Mouse (Mus musculus) ES-Bruce4 (cell line): ENCODE data around the gene C4bp. TPM values are rescaled to one million over a fixed set of nuclear protein-coding genes. Genes with fewer than 3 reads are reported as not detected.

Experiments used
- H3K27ac ChIP-seq: 2 replicates; pipeline ENCODE4 v1.5.1; 2012; ENCODE audit warnings: low read length, inconsistent platforms; ENCODE audit not compliant: insufficient read depth
- H3K27me3 ChIP-seq: 2 replicates; pipeline ENCODE4 v1.6.1; 2012; ENCODE audit warnings: mild to moderate bottlenecking, low read length, inconsistent platforms; ENCODE audit not compliant: control insufficient read depth, poor library complexity, insufficient read depth, severe bottlenecking
- H3K36me3 ChIP-seq: 2 replicates; pipeline ENCODE4 v1.6.1; 2012; ENCODE audit warnings: inconsistent platforms, mild to moderate bottlenecking, low read length, moderate library complexity; ENCODE audit not compliant: control insufficient read depth, poor library complexity, insufficient read depth, severe bottlenecking
- H3K4me1 ChIP-seq: one replicate; pipeline ENCODE4 v1.8.1; 2011; ENCODE audit warnings: low read length; ENCODE audit not compliant: control insufficient read depth, insufficient read depth
- H3K4me3 ChIP-seq: 2 replicates; pipeline ENCODE4 v1.5.1; 2011; ENCODE audit warnings: low read depth, mild to moderate bottlenecking, low read length
- H3K9ac ChIP-seq: 2 replicates; pipeline ENCODE4 v1.6.1; 2012; ENCODE audit warnings: low read depth, mild to moderate bottlenecking, inconsistent platforms; ENCODE audit not compliant: poor library complexity, severe bottlenecking
- H3K9me3 ChIP-seq: replicated peaks from 2 replicates; pipeline ENCODE4 v1.6.1; 2012; ENCODE audit warnings: mild to moderate bottlenecking, low read length, inconsistent platforms; ENCODE audit not compliant: control insufficient read depth, poor library complexity, insufficient read depth, severe bottlenecking
- CTCF ChIP-seq: IDR thresholded peaks from one replicate; pipeline ENCODE4 v1.8.1; 2011; ENCODE audit warnings: low read depth, low read length
- EP300 ChIP-seq: IDR thresholded peaks from 2 replicates; pipeline ENCODE4 v1.6.1; 2011; ENCODE audit warnings: low read depth, low read length; ENCODE audit not compliant: insufficient read depth
- POLR2A ChIP-seq: IDR thresholded peaks from one replicate; pipeline ENCODE4 v1.8.1; 2011; ENCODE audit warnings: low read length; ENCODE audit not compliant: insufficient read depth
- polyA plus RNA-seq: library from polyadenylated mRNA; stranded (reverse); fragments of >200 nt; gene quantifications from 2 replicates; pipeline ENCODE4 v1.2.4, GENCODE M21; 2011; ENCODE audit warnings: low read depth; ENCODE audit not compliant: missing spikeins, insufficient read depth, insufficient read length

Gene C4bp
- polyA plus RNA-seq, 1 experiment, result not detected

- H3K9me3 ChIP-seq, result no peaks in the 10 kb centered on the region
- no peaks in the 10 kb centered on the region for H3K36me3 ChIP-seq
- no peak overlapping the region for H3K9ac ChIP-seq
- no peak overlapping the region for H3K4me3 ChIP-seq
- no peaks in the 10 kb centered on the region for H3K27me3 ChIP-seq
- TF ChIP-seq POLR2A (no peak), CTCF (no peak), EP300 (no peak)
- H3K4me1 ChIP-seq, result no peaks in the 10 kb centered on the region
- no peak overlapping the region for H3K27ac ChIP-seq
These were observed 17.3 kb downstream of the C4bp start for GRCm38 (mm10) chr1:130644103-130644502.

GRCm38 (mm10) chr1:130640967-130641366, 20.5 kb downstream of the C4bp start:
- Histone ChIP-seq H3K4me3 (no peak overlapping the region), H3K4me1 (no peaks in the 10 kb centered on the region), H3K9me3 (no peaks in the 10 kb centered on the region), H3K36me3 (no peaks in the 10 kb centered on the region), H3K27me3 (no peaks in the 10 kb centered on the region), H3K27ac (no peak overlapping the region), H3K9ac (no peak overlapping the region)
- no peak for TF ChIP-seq POLR2A
- TF ChIP-seq CTCF, result no peak
- no peak for TF ChIP-seq EP300

GRCm38 (mm10) chr1:130633761-130634410, 27.5 kb downstream of the C4bp start:
- TF ChIP-seq CTCF (peak; percentile 86), EP300 (no peak)
- Histone ChIP-seq H3K9me3 (no peaks in the 10 kb centered on the region; the same call in 1 of the 2 replicates), H3K27ac (no peak overlapping the region), H3K36me3 (no peaks in the 10 kb centered on the region), H3K27me3 (no peaks in the 10 kb centered on the region), H3K4me3 (no peak overlapping the region), H3K4me1 (no peaks in the 10 kb centered on the region), H3K9ac (no peak overlapping the region)

- H3K4me3 ChIP-seq, result no peak overlapping the region
- TF ChIP-seq EP300 (no peak), POLR2A (no peak), CTCF (no peak)
- no peaks in the 10 kb centered on the region for H3K36me3 ChIP-seq
These were observed 28.1 kb downstream of the C4bp start for GRCm38 (mm10) chr1:130633316-130633715.

GRCm38 (mm10) chr1:130629521-130629920, 31.9 kb downstream of the C4bp start, which contains the start of gene Zp3r:
Gene Zp3r, minus strand, starts transcription at chr1:130629621.
- H3K27me3 ChIP-seq, result no peaks in the 10 kb centered on the region
- no peaks in the 10 kb centered on the region; the same call in 1 of the 2 replicates for H3K9me3 ChIP-seq
- H3K36me3 ChIP-seq, result no peaks in the 10 kb centered on the region
- H3K27ac ChIP-seq, result no peak within 1 kb of the TSS
- TF ChIP-seq EP300, result no peak
- TF ChIP-seq CTCF, result no peak
- TF ChIP-seq POLR2A, result no peak
- H3K4me3 ChIP-seq, result no peak within 1 kb of the TSS
- no peaks in the 10 kb centered on the region for H3K4me1 ChIP-seq
- H3K9ac ChIP-seq, result no peak within 1 kb of the TSS

More at GRCm38 (mm10) chr1:130633316-130633715, 28.1 kb downstream of the C4bp start:
- no peaks in the 10 kb centered on the region; the same call in 1 of the 2 replicates for H3K9me3 ChIP-seq
- no peaks in the 10 kb centered on the region for H3K27me3 ChIP-seq
- no peak overlapping the region for H3K9ac ChIP-seq
- H3K4me1 ChIP-seq, result no peaks in the 10 kb centered on the region
- no peak overlapping the region for H3K27ac ChIP-seq

GRCm38 (mm10) chr1:130596291-130596690, 65.1 kb downstream of the C4bp start:
- H3K9me3 ChIP-seq, result peaks cover 5% of the 10 kb centered on the region; the same call in 1 of the 2 replicates
- H3K27me3 ChIP-seq, result no peaks in the 10 kb centered on the region
- no peak overlapping the region for H3K9ac ChIP-seq
- H3K27ac ChIP-seq, result no peak overlapping the region
- H3K4me3 ChIP-seq, result no peak overlapping the region
- no peaks in the 10 kb centered on the region for H3K4me1 ChIP-seq
- no peaks in the 10 kb centered on the region for H3K36me3 ChIP-seq
- TF ChIP-seq EP300 (no peak), POLR2A (no peak), CTCF (no peak)
